Mouse (Mus musculus) stomach, postnatal 0 days (tissue): ENCODE results near the gene Tpd52l1.

Source experiments
- CTCF ChIP-seq: IDR thresholded peaks from 2 replicates; pipeline ENCODE4 v1.5.1; 2016; ENCODE audit warnings: antibody characterized with exemption, low read depth, mild to moderate bottlenecking, moderate library complexity
- EP300 ChIP-seq: optimal IDR thresholded peaks from 2 replicates; pipeline ENCODE3; 2016; ENCODE audit warnings: antibody characterized with exemption

GRCm38 (mm10) chr10:31445291-31446124 is at the start of gene Tpd52l1:
- TF ChIP-seq CTCF (peak; percentile 97), EP300 (no peak)
